Mouse (Mus musculus) embryonic fibroblast, embryonic 13.5 days (primary cell): ENCODE results near the gene Rdh9.

Experiments used
- CTCF ChIP-seq: IDR thresholded peaks from 2 replicates; pipeline ENCODE4 v1.5.1; 2011; ENCODE audit warnings: mild to moderate bottlenecking, control low read depth, low read length, moderate library complexity, borderline replicate concordance; ENCODE audit not compliant: insufficient read depth
- POLR2A ChIP-seq: IDR thresholded peaks from 2 replicates; pipeline ENCODE4 v1.6.1; 2011; ENCODE audit warnings: low read depth, mild to moderate bottlenecking, control low read depth, low read length, moderate library complexity

- TF ChIP-seq POLR2A (no peak), CTCF (no peak)
Observed at GRCm38 (mm10) chr10:127800891-127801290, 24.7 kb downstream of the Rdh9 start, which contains the start of gene Rdh16.
